Mouse (Mus musculus) c-Kit-positive CD71-positive TER-119-positive erythroid progenitor cells, embryonic 14.5 days (primary cell): Measurements from ENCODE around the gene Tnxb.

ENCODE experiments used
- DNase-seq: peaks from one replicate; pipeline ENCODE4 v3.0.0-alpha.2; 2013; ENCODE audit warnings: low spot score

The Tnxb gene

GRCm38 (mm10) chr17:34670235-34670634 is at the start of gene Tnxb:
Tnxb (plus strand) TSS chr17:34670535.
- DNase-seq, result no peak

GRCm38 (mm10) chr17:34621006-34621405 is 49.3 kb upstream of the Tnxb start:
- no peak for DNase-seq

- no peak for DNase-seq
Measured at GRCm38 (mm10) chr17:34623161-34623560, 47.2 kb upstream of the Tnxb start.

- DNase-seq, result no peak
Measured at GRCm38 (mm10) chr17:34624981-34625380, 45.4 kb upstream of the Tnxb start.

- DNase-seq, result no peak
Measured at GRCm38 (mm10) chr17:34626062-34626772, 44.1 kb upstream of the Tnxb start.

- DNase-seq, result no peak
Measured at GRCm38 (mm10) chr17:34626773-34627092, 43.6 kb upstream of the Tnxb start.

- DNase-seq, result peak; percentile 51
Measured at GRCm38 (mm10) chr17:34627093-34627942, 43.0 kb upstream of the Tnxb start.

GRCm38 (mm10) chr17:34627943-34628643 is 42.2 kb upstream of the Tnxb start, which contains the start of gene Ppt2:
Ppt2 (minus strand) TSS chr17:34628510.
- DNase-seq, result no peak

GRCm38 (mm10) chr17:34628644-34628967 is 41.7 kb upstream of the Tnxb start:
- no peak for DNase-seq

GRCm38 (mm10) chr17:34629221-34629751 is 41.0 kb upstream of the Tnxb start, which contains the start of gene Prrt1:
Prrt1 (plus strand) TSS chr17:34629533.
- DNase-seq, result no peak

GRCm38 (mm10) chr17:34629796-34630603 is 40.3 kb upstream of the Tnxb start:
- DNase-seq, result no peak

- no peak for DNase-seq
Measured at GRCm38 (mm10) chr17:34630761-34631301, 39.5 kb upstream of the Tnxb start.

- DNase-seq, result no peak
Measured at GRCm38 (mm10) chr17:34631647-34632046, 38.7 kb upstream of the Tnxb start.

- DNase-seq, result peak; percentile 61
Measured at GRCm38 (mm10) chr17:34632261-34632691, 38.1 kb upstream of the Tnxb start.

- DNase-seq, result no peak
Measured at GRCm38 (mm10) chr17:34635671-34636070, 34.7 kb upstream of the Tnxb start.

GRCm38 (mm10) chr17:34637459-34637858 is 32.9 kb upstream of the Tnxb start:
- no peak for DNase-seq

- no peak for DNase-seq
Measured at GRCm38 (mm10) chr17:34639461-34640255, 30.7 kb upstream of the Tnxb start.

GRCm38 (mm10) chr17:34640778-34641601 is 29.3 kb upstream of the Tnxb start:
- DNase-seq, result no peak

GRCm38 (mm10) chr17:34641945-34642344 is 28.4 kb upstream of the Tnxb start:
- no peak for DNase-seq

GRCm38 (mm10) chr17:34643379-34643778 is 27.0 kb upstream of the Tnxb start:
- no peak for DNase-seq
